14 mouse cellular contexts compared by ENCODE assay signal in genomic region chr11:6024923-6025652, GRCm38 (mm10). TPM values are rescaled to one million over a fixed set of nuclear protein-coding genes. Genes with fewer than 3 reads are reported as not detected.
DNase-seq lines count a peak whose midpoint lies in the region; ATAC-seq and TF ChIP-seq lines count a peak whose summit lies in the region.
"Had no signal": no experiment of that assay in that cellular context is flagged by ENCODE, and none has a peak within 500 bp of the region (broad histone marks: within the 10 kb centered on the region; RNA-seq: fewer than 3 reads in every experiment).

No protein-coding gene starts in this region.

- no peak for TF ChIP-seq POLR2A in cerebellum, adult 2 months (IDR thresholded peaks at IDR 0.05; ENCODE audit: borderline replicate concordance, insufficient read depth, low read length)

- H3K4me3 ChIP-seq in cerebellum, adult 2 months (replicated peaks; ENCODE audit: insufficient read depth, low read depth, low read length), result no peak overlapping the region
- no peak overlapping the region for H3K4me3 ChIP-seq in liver, embryonic 13.5 days (replicated peaks)
- no peak overlapping the region for H3K4me3 ChIP-seq in forebrain, embryonic 13.5 days
- H3K4me3 ChIP-seq: heart, embryonic 15.5 days; limb, embryonic 13.5 days; megakaryocyte, embryonic 14.5 days; neural tube, embryonic 13.5 days had no signal

- H3K27me3 ChIP-seq in cerebellum, adult 2 months (ENCODE audit: control insufficient read depth, insufficient read depth, low read length), result no peaks in the 10 kb centered on the region
- no peaks in the 10 kb centered on the region for H3K27me3 ChIP-seq in liver, embryonic 13.5 days
- no peaks in the 10 kb centered on the region for H3K27me3 ChIP-seq in forebrain, embryonic 13.5 days
- H3K27me3 ChIP-seq: heart, embryonic 15.5 days; limb, embryonic 13.5 days had no signal

- no peak for TF ChIP-seq CTCF in cerebellum, adult 2 months (IDR thresholded peaks at IDR 0.05; ENCODE audit: borderline replicate concordance, insufficient read depth, low read depth, low read length)

- peak; percentile 53; the same call in 1 of the 2 replicates for ATAC-seq in liver, embryonic 13.5 days (ENCODE audit: low read depth)
- ATAC-seq in forebrain, embryonic 13.5 days, result no peak
- ATAC-seq: lung, postnatal 0 days had no signal

- H3K4me1 ChIP-seq in cerebellum, adult 2 months (ENCODE audit: control insufficient read depth, insufficient read depth, low read length), result peaks cover 74% of the 10 kb centered on the region
- H3K4me1 ChIP-seq in liver, embryonic 13.5 days (replicated peaks), result 0 out of 2 replicates have a peak, but pooled peaks cover 2% of the 10 kb centered on the region
- no peaks in the 10 kb centered on the region for H3K4me1 ChIP-seq in forebrain, embryonic 13.5 days
- H3K4me1 ChIP-seq: limb, embryonic 13.5 days; megakaryocyte, embryonic 14.5 days had no signal

- H3K36me3 ChIP-seq in liver, embryonic 13.5 days, result no peaks in the 10 kb centered on the region
- no peaks in the 10 kb centered on the region for H3K36me3 ChIP-seq in forebrain, embryonic 13.5 days (ENCODE audit: poor library complexity, severe bottlenecking)
- H3K36me3 ChIP-seq: heart, embryonic 15.5 days; limb, embryonic 13.5 days; neural tube, embryonic 13.5 days had no signal

- DNase-seq in cerebellum, adult 2 months, result peak in 1 of 2 experiments; percentile 42
- DNase-seq in cerebellum, adult 9-10 months, result no peak
- peak; percentile 72 for DNase-seq in left cerebral cortex, postnatal 4 days
- DNase-seq in left cerebral cortex, adult 11 months (ENCODE audit: low spot score), result no peak
- peak; percentile 33 to 39 for DNase-seq in cerebellum, postnatal 25 days
- DNase-seq in liver, embryonic 13.5 days, result no peak
- no peak for DNase-seq in thymus, postnatal 14 days
- DNase-seq: spleen, adult 18-20 months had no signal

- WGBS in cerebellum, adult 2 months, result 27% methylated on average over 12 of the region's 12 CpGs
- 66% methylated on average over 12 of the region's 12 CpGs for WGBS in liver, embryonic 13.5 days (ENCODE audit: insufficient replicate concordance)
- 72% methylated on average over 12 of the region's 12 CpGs for WGBS in forebrain, embryonic 13.5 days

- intact Hi-C loops in left cerebral cortex, postnatal 4 days (cut with DNase I), result no loop called here

- peak overlapping the region; percentile 49 for H3K27ac ChIP-seq in cerebellum, adult 2 months (ENCODE audit: insufficient read depth, low read length)
- no peak overlapping the region for H3K27ac ChIP-seq in liver, embryonic 13.5 days
- no peak overlapping the region for H3K27ac ChIP-seq in forebrain, embryonic 13.5 days
- H3K27ac ChIP-seq: heart, embryonic 15.5 days; limb, embryonic 13.5 days; neural tube, embryonic 13.5 days had no signal

- no peak overlapping the region for H3K9ac ChIP-seq in liver, embryonic 13.5 days
- H3K9ac ChIP-seq in forebrain, embryonic 13.5 days, result no peak overlapping the region; the same call in 1 of the 2 replicates
- H3K9ac ChIP-seq: heart, embryonic 15.5 days; limb, embryonic 13.5 days had no signal

- no peaks in the 10 kb centered on the region for H3K9me3 ChIP-seq in liver, embryonic 13.5 days (replicated peaks)
- no peaks in the 10 kb centered on the region for H3K9me3 ChIP-seq in forebrain, embryonic 13.5 days (replicated peaks)
- H3K9me3 ChIP-seq: heart, embryonic 15.5 days; limb, embryonic 13.5 days; megakaryocyte, embryonic 14.5 days; neural tube, embryonic 13.5 days had no signal

- no peak overlapping the region for H3K4me2 ChIP-seq in liver, embryonic 13.5 days
- H3K4me2 ChIP-seq in forebrain, embryonic 13.5 days, result no peak overlapping the region
- H3K4me2 ChIP-seq: heart, embryonic 15.5 days; limb, embryonic 13.5 days; neural tube, embryonic 13.5 days had no signal

RNA-seq across cellular contexts. Expression of gene Camk2b, which starts 41.1 kb away (rescaled TPM):
- 479 and 518 TPM in 2 replicates for polyA plus RNA-seq in cerebellum, adult 2 months (2012; rRNA removed)
- 100 to 1,000 TPM; 593 to 607 TPM for total RNA-seq in left cerebral cortex, postnatal 4 days (2021)
- polyA plus RNA-seq in liver, embryonic 13.5 days (2015; fragmentation: Nextera tagmentation; extraction: Ambion mirVana), result 0.35 and 0.63 TPM in 2 replicates
- 26.1 and 32.8 TPM in 2 replicates for polyA plus RNA-seq in forebrain, embryonic 13.5 days (2015; fragmentation: Nextera tagmentation; extraction: Ambion mirVana)

Comparison
In these comparisons a context has a peak if more than half of its experiments do, and no peak if none do; other contexts are left out.
1. DNase-seq: peak in left cerebral cortex, postnatal 4 days (single experiment) and cerebellum, postnatal 25 days (2 of 2); none in cerebellum, adult 9-10 months (single experiment), left cerebral cortex, adult 11 months (single experiment), liver, embryonic 13.5 days (single experiment) and thymus, postnatal 14 days (single experiment).
2. RNA of gene Camk2b, which starts 41.1 kb away (polyA plus RNA-seq): 479 to 518 TPM in cerebellum, adult 2 months and 26.1 to 32.8 TPM in forebrain, embryonic 13.5 days; 0.35 to 0.63 TPM in liver, embryonic 13.5 days; every median in the first group is over 10 times any median in the second.